Mouse (Mus musculus) erythroblast, adult 5-6 weeks (primary cell): ENCODE results near the gene Abcd1. TPM values are rescaled to one million over a fixed set of nuclear protein-coding genes. Genes with fewer than 3 reads are reported as not detected.
"Not testable (repeated sequence)": the region's sequence is repeated elsewhere in the genome, so short reads cannot be mapped to it uniquely, and the experiment has no call there.

Source experiments
- ATAC-seq: replicated peaks from 2 replicates; pipeline ENCODE4 v1.8.0; 2016; ENCODE audit warnings: moderate number of reproducible peaks, mild to moderate bottlenecking, moderate TSS enrichment, inconsistent platforms; ENCODE audit not compliant: poor library complexity, low FRiP score, severe bottlenecking
- total RNA-seq, 2 experiments: library from RNA; stranded (forward) in 1 of 2; stranded (reverse) in 1 of 2; fragments of 150-400 nt in 1 of 2; fragments of 200-764, 138-1000 nt in 1 of 2; gene quantifications; 2 replicates each; pipeline versions ENCODE4 v1.2.3 to v1.2.4; 2015 to 2017; ENCODE audit warnings: low replicate concordance in 2 of 2

The Abcd1 gene
- total RNA-seq, 2 experiments from 2014 or later, result 4.0 to 8.1 TPM

- ATAC-seq, result no peak
Observed at GRCm38 (mm10) chrX:73738155-73738554, 21.8 kb downstream of the Abcd1 start.

DNA sequence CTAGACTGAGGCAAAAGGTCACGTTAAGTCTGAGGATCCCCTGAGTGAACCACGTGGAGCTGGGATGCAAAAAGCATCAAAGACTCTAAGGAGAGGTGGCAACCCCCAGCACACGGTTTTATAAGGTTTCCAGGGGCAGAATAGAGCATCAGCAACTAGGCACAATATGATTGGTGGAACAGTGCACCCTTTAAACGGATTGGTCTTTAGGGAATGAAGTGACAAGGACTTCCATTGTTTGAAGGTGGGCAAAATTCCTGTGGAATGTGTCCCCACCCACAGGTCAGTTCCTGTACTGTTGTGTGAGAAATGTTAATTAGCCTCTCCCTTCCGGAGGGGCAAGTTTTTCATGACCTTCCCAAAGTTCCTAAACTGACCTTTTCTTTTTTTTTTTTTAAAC is 22.8 kb downstream of the Abcd1 start:
- no peak for ATAC-seq

GRCm38 (mm10) chrX:73739841-73740240 is 23.4 kb downstream of the Abcd1 start:
- ATAC-seq, result not testable (repeated sequence)

- no peak for ATAC-seq
Observed at GRCm38 (mm10) chrX:73744774-73745481, 28.5 kb downstream of the Abcd1 start.

DNA sequence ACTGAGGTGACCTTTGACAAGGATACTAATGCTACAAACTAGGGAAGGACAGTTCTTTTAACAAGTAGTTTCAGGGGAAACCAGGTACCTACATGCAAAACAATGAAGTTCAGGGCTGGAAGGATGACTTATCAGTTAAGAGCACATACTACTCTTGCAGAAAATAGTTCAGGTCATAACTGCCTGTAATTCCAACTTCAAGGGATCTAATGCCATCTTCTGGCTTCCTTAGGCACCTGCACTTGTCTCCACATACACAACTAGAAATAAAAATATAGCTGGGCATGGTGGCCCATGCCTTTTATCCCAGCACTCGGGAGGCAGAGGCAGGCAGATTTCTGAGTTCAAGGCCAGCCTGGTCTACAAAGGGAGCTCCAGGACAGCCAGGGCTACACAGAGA is 32.6 kb downstream of the Abcd1 start:
- no peak for ATAC-seq

DNA sequence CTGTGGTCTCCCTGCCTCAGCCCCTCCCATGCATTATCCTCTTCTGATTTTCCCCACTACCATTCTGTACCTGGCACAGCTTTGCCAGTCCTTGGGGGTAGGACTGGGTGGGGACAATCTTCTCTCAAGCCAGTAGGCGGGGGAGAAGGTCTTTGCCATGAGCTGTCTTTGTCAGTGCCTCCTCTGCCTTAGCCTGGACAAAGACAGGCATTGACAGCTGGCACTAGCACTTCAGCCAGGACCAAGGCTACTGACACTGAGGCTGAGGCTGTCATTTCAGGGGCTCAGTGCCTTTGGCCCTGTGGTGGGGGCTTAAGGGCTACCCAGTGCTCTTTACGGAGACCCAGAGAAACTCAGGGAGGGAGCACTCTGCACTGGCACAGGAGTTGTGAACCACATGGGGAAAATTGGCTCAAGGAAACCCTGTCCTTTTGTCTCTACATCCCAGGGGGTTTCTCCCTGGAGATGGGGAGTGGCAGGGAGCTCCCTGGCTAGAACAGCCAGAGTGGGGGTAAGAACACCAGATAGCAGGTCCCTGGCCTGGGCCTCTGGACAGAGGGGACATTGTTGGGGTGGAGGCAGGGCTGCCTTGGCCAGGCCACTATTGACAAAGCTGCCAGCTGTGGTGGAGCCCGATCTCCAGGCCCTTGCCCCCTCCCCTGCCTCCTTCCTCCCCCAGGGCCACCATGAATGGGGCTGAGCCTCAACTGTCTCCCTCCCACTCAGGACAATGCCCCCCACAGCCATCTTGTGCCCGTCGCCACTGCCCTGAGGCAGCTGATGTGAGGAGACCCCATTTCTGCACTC is 40.1 kb downstream of the Abcd1 start, which contains the start of gene Plxnb3:
Plxnb3 (plus strand) TSS at position 757 of the 807 bp plus-strand sequence.
- ATAC-seq, result no peak

DNA sequence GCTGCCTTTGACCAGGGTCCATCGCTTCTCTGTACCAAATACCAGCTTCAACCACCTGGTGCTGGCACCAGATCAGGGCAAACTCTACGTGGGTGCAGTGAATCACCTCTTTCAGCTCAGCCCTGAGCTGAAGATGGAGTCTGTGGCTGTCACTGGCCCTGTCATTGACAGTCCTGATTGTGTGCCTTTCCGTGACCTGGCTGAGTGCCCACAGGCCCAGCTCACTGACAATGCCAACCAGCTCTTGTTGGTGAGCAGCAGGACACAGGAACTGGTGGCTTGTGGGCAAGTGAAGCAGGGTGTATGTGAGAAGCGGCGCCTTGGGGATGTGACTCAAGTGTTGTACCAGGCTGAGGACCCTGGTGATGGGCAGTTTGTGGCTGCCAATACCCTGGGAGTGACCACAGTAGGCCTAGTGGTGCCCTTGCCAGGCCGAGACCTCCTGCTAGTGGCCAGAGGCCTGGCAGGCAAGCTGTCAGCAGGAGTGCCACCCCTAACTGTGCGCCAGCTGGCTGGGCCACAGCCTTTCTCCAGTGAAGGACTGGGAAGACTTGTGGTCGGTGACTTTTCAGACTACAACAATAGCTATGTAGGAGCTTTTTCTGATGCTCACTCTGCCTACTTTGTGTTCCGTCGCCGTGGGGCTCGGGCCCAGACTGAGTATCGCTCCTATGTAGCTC is 42.4 kb downstream of the Abcd1 start:
- no peak for ATAC-seq

- no peak for ATAC-seq
Observed at GRCm38 (mm10) chrX:73765311-73765710, 48.9 kb downstream of the Abcd1 start.

DNA sequence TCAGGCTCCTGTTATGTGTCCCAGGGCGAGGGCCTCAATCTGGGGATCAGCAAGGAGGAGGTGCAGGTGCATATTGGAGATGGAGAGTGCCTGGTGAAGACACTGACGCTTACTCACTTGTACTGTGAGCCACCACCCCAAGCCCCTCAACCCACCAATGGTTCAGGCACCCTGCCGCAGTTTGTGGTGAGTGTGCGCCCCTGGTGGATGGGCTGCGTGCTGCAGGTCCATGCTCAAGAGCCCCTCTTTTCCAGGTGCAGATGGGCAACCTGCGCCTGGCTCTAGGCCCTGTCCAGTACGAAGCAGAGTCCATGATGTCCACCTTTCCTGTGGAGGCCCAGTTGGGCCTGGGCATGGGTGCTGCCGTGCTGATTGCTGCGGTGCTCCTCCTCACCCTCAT is 50.9 kb downstream of the Abcd1 start:
- no peak for ATAC-seq

- ATAC-seq, result no peak
Observed at GRCm38 (mm10) chrX:73774168-73774760, 57.9 kb downstream of the Abcd1 start, which contains the start of gene Srpk3. TSS of gene Srpk3 (plus strand) at chrX:73774405.

DNA sequence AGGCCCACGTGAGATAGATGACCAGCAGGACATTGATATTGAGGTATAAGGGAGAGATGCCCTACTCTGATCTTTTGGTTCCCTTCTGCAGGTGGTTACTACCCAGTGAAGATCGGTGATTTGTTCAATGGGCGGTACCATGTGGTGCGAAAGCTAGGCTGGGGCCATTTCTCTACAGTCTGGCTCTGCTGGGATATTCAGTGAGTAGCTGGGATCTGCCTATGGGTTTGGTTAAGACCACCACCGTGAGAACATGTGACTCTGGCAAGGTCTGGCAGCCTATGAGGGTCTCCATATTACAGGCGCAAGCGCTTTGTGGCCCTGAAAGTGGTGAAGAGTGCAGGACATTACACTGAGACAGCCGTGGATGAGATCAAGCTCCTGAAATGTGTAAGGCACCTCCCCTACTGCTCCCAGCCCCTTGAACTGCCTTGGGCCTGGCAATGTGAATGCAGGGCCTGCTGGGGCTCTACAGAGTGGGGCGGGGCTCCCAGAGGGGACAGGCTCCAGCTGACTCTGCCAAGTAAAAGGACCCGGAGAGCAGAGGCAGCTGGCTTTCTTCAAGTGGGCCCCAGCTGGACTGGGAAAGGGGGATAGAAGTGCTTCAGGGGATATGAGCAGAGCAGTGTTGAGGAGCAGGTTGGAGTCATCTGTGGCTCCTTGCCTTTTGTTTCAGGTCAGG is 58.5 kb downstream of the Abcd1 start:
- no peak for ATAC-seq

GRCm38 (mm10) chrX:73782227-73782626 is 65.8 kb downstream of the Abcd1 start:
- ATAC-seq, result no peak

DNA sequence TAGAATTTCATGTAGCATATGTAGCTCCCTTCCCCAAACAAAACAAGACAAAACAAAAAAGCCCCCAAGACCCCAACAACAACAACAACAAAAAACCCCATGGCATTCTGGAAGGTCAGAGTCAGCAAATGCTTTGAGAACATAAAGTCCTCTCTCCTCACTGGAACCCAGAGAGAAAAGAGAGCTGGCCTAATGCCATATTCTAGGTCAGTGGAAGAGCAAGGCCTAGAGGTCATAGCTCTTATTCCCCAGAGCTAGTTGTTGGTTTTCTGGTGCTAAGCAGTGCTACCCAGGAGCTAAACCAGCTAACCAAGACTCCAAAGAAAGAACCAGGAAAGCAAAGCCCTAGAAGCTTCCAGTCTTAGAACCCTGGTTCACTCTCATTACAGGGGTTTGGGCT is 69.3 kb downstream of the Abcd1 start:
- ATAC-seq, result no peak

DNA sequence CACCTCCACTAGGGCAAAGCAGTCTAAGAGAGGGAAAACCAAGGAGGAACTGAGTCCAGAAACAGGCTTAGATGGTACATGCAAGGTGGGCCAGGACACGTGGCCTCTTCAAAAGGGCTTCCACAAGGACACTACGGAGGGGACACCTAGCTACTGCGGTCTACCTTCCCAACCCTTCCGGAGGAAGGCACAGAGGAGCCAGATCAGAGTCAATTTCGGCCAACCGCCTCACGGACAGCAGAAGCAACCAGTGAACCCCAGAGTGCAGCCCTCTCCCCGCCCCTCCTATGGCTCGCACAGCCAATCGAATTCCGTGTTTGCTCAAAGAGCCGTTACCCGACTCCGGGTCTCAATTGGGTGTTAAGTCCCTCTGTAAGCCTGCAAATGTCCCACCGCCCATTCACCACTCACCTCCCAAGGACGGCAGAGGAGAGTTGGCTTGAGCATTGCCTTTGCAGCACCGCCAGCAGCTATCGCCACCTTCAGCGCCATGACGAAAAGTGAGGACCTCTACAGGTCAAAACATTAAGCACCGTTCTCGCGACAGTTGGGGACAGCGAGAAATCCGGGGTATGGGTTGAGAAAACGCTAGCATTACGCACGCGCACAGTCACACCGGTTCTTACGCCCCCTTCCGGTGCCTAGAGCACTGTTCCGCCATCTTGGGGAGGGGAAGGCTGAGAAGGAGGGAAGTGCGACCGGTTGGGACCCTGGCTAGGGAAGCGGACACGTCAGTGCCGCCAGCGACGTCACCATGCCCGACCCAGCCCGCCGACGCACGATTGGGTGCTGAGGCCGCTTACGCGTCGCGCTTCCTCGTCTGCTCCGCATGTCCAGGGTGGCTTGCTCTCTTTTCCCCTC is 70.2 kb downstream of the Abcd1 start, which contains the start of the genes Idh3g and Ssr4:
Idh3g (minus strand) TSS at position 534 of the 861 bp plus-strand sequence.
Ssr4 (plus strand) TSS at position 665 of the 861 bp plus-strand sequence.
- ATAC-seq, result peak; percentile 91

DNA sequence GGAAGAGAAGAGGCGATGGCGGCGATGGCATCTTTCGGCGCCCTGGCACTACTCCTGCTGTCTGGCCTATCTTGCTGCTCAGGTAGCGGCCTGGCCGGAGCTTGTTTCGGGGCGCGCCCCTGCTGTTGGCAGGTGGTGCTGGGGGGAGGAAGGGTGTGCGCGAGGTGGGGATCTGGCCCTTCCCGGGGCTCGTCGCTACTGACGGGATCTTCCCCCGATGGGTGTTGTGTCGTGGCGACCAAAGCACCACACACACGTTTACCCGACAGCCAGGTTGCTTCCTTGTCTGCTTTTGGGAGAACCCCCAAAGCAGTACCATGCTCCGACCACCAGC is 70.8 kb downstream of the Abcd1 start:
- peak; percentile 46 for ATAC-seq
